Mouse (Mus musculus): ENCODE data around the gene 9330182O14Rik. TPM values are rescaled to one million over a fixed set of nuclear protein-coding genes. Genes with fewer than 3 reads are reported as not detected.

9330182O14Rik gene
- polyA plus RNA-seq, 1 experiment from 2014 or later: not detected

GRCm38 (mm10) chr15:40130880-40131478 lies 3.2 kb upstream of the 9330182O14Rik start:
- Histone ChIP-seq H3K9ac (ENCODE audit: low read depth, low read length) (no peak overlapping the region), H3K4me2 (peak overlapping the region; percentile 21; the same call in 1 of the 2 replicates), H3K4me3 (ENCODE audit: low read depth, low read length) (no peak overlapping the region), H3K4me1 (ENCODE audit: control insufficient read depth, insufficient read depth, low read length) (0 out of 2 replicates have a peak, but pooled peaks cover 7% of the 10 kb centered on the region), H3K36me3 (ENCODE audit: control insufficient read depth, insufficient read depth, low read length) (no peaks in the 10 kb centered on the region), H3K9me3 (replicated peaks; ENCODE audit: control insufficient read depth, low read length) (no peaks in the 10 kb centered on the region), H3K27me3 (ENCODE audit: control insufficient read depth, insufficient read depth, low read length) (no peaks in the 10 kb centered on the region), H3K27ac (ENCODE audit: low read depth, low read length) (no peak overlapping the region)
- 17% methylated on average over 15 of the region's 15 CpGs for WGBS (ENCODE audit: insufficient replicate concordance)
- no peak for ATAC-seq (replicated peaks; ENCODE audit: insufficient number of reproducible peaks, low FRiP score, low TSS enrichment)

GRCm38 (mm10) chr15:40132408-40132807 lies 1.8 kb upstream of the 9330182O14Rik start:
- no peak overlapping the region for H3K4me3 ChIP-seq (ENCODE audit: low read depth, low read length)
- no peaks in the 10 kb centered on the region for H3K9me3 ChIP-seq (replicated peaks; ENCODE audit: control insufficient read depth, low read length)
- H3K4me2 ChIP-seq: no peak overlapping the region
- ATAC-seq (replicated peaks; ENCODE audit: insufficient number of reproducible peaks, low FRiP score, low TSS enrichment): no peak
- no peaks in the 10 kb centered on the region for H3K36me3 ChIP-seq (ENCODE audit: control insufficient read depth, insufficient read depth, low read length)
- 0 out of 2 replicates have a peak, but pooled peaks cover 7% of the 10 kb centered on the region for H3K4me1 ChIP-seq (ENCODE audit: control insufficient read depth, insufficient read depth, low read length)
- H3K27ac ChIP-seq (ENCODE audit: low read depth, low read length): no peak overlapping the region
- H3K27me3 ChIP-seq (ENCODE audit: control insufficient read depth, insufficient read depth, low read length): no peaks in the 10 kb centered on the region
- H3K9ac ChIP-seq (ENCODE audit: low read depth, low read length): no peak overlapping the region
- WGBS (ENCODE audit: insufficient replicate concordance): 68% methylated on average over 4 of the region's 4 CpGs

- no peaks in the 10 kb centered on the region for H3K4me1 ChIP-seq (ENCODE audit: control insufficient read depth, insufficient read depth, low read length)
- WGBS (ENCODE audit: insufficient replicate concordance): 49% methylated on average over 7 of the region's 7 CpGs
- ATAC-seq (replicated peaks; ENCODE audit: insufficient number of reproducible peaks, low FRiP score, low TSS enrichment): no peak
Measured at GRCm38 (mm10) chr15:40144221-40144620, 10.1 kb downstream of the 9330182O14Rik start.

GRCm38 (mm10) chr15:40157683-40158082 lies 23.5 kb downstream of the 9330182O14Rik start:
- 76% methylated on average over 6 of the region's 6 CpGs for WGBS (ENCODE audit: insufficient replicate concordance)
- no peaks in the 10 kb centered on the region for H3K4me1 ChIP-seq (ENCODE audit: control insufficient read depth, insufficient read depth, low read length)
- no peak overlapping the region for H3K4me2 ChIP-seq
- no peaks in the 10 kb centered on the region for H3K9me3 ChIP-seq (replicated peaks; ENCODE audit: control insufficient read depth, low read length)
- no peaks in the 10 kb centered on the region for H3K27me3 ChIP-seq (ENCODE audit: control insufficient read depth, insufficient read depth, low read length)
- H3K27ac ChIP-seq (ENCODE audit: low read depth, low read length): no peak overlapping the region
- no peaks in the 10 kb centered on the region for H3K36me3 ChIP-seq (ENCODE audit: control insufficient read depth, insufficient read depth, low read length)
- ATAC-seq (replicated peaks; ENCODE audit: insufficient number of reproducible peaks, low FRiP score, low TSS enrichment): no peak
- no peak overlapping the region for H3K9ac ChIP-seq (ENCODE audit: low read depth, low read length)
- H3K4me3 ChIP-seq (ENCODE audit: low read depth, low read length): no peak overlapping the region

More at GRCm38 (mm10) chr15:40144221-40144620, 10.1 kb downstream of the 9330182O14Rik start:
- no peaks in the 10 kb centered on the region for H3K36me3 ChIP-seq (ENCODE audit: control insufficient read depth, insufficient read depth, low read length)
- no peak overlapping the region for H3K4me2 ChIP-seq
- H3K27ac ChIP-seq (ENCODE audit: low read depth, low read length): no peak overlapping the region
- H3K27me3 ChIP-seq (ENCODE audit: control insufficient read depth, insufficient read depth, low read length): no peaks in the 10 kb centered on the region
- H3K4me3 ChIP-seq (ENCODE audit: low read depth, low read length): no peak overlapping the region
- no peaks in the 10 kb centered on the region for H3K9me3 ChIP-seq (replicated peaks; ENCODE audit: control insufficient read depth, low read length)
- H3K9ac ChIP-seq (ENCODE audit: low read depth, low read length): no peak overlapping the region

- Histone ChIP-seq H3K4me1 (ENCODE audit: control insufficient read depth, insufficient read depth, low read length) (peaks cover 6% of the 10 kb centered on the region; the same call in 1 of the 2 replicates), H3K4me2 (peak overlapping the region; percentile 4; the same call in 1 of the 2 replicates), H3K27me3 (ENCODE audit: control insufficient read depth, insufficient read depth, low read length) (no peaks in the 10 kb centered on the region), H3K9ac (ENCODE audit: low read depth, low read length) (no peak overlapping the region), H3K4me3 (ENCODE audit: low read depth, low read length) (no peak overlapping the region), H3K27ac (ENCODE audit: low read depth, low read length) (no peak overlapping the region), H3K9me3 (replicated peaks; ENCODE audit: control insufficient read depth, low read length) (no peaks in the 10 kb centered on the region), H3K36me3 (ENCODE audit: control insufficient read depth, insufficient read depth, low read length) (no peaks in the 10 kb centered on the region)
- WGBS (ENCODE audit: insufficient replicate concordance): 40% methylated on average over 9 of the region's 9 CpGs
- no peak for ATAC-seq (replicated peaks; ENCODE audit: insufficient number of reproducible peaks, low FRiP score, low TSS enrichment)
Measured at GRCm38 (mm10) chr15:40166560-40167275, 32.6 kb downstream of the 9330182O14Rik start.

GRCm38 (mm10) chr15:40167276-40168139 lies 33.3 kb downstream of the 9330182O14Rik start:
- no peaks in the 10 kb centered on the region for H3K9me3 ChIP-seq (replicated peaks; ENCODE audit: control insufficient read depth, low read length)
- H3K4me1 ChIP-seq (ENCODE audit: control insufficient read depth, insufficient read depth, low read length): peaks cover 6% of the 10 kb centered on the region; the same call in 1 of the 2 replicates
- H3K36me3 ChIP-seq (ENCODE audit: control insufficient read depth, insufficient read depth, low read length): no peaks in the 10 kb centered on the region
- H3K4me3 ChIP-seq (ENCODE audit: low read depth, low read length): 0 out of 2 replicates have a peak overlapping the region, but pooled peaks have one; percentile 9
- peak overlapping the region; percentile 49 for H3K4me2 ChIP-seq
- H3K27ac ChIP-seq (ENCODE audit: low read depth, low read length): peak overlapping the region; percentile 42; the same call in 1 of the 2 replicates
- 64% methylated on average over 26 of the region's 26 CpGs for WGBS (ENCODE audit: insufficient replicate concordance)
- no peak for ATAC-seq (replicated peaks; ENCODE audit: insufficient number of reproducible peaks, low FRiP score, low TSS enrichment)
- no peaks in the 10 kb centered on the region for H3K27me3 ChIP-seq (ENCODE audit: control insufficient read depth, insufficient read depth, low read length)
- H3K9ac ChIP-seq (ENCODE audit: low read depth, low read length): 0 out of 2 replicates have a peak overlapping the region, but pooled peaks have one; percentile 18

GRCm38 (mm10) chr15:40168140-40168688 lies 34.0 kb downstream of the 9330182O14Rik start:
- peak overlapping the region; percentile 49 for H3K4me2 ChIP-seq
- H3K9me3 ChIP-seq (replicated peaks; ENCODE audit: control insufficient read depth, low read length): no peaks in the 10 kb centered on the region
- H3K36me3 ChIP-seq (ENCODE audit: control insufficient read depth, insufficient read depth, low read length): no peaks in the 10 kb centered on the region
- no peaks in the 10 kb centered on the region for H3K27me3 ChIP-seq (ENCODE audit: control insufficient read depth, insufficient read depth, low read length)
- 0 out of 2 replicates have a peak overlapping the region, but pooled peaks have one; percentile 9 for H3K4me3 ChIP-seq (ENCODE audit: low read depth, low read length)
- H3K9ac ChIP-seq (ENCODE audit: low read depth, low read length): 0 out of 2 replicates have a peak overlapping the region, but pooled peaks have one; percentile 18
- 0 out of 2 replicates have a peak, but pooled peaks have one; percentile 26 for ATAC-seq (replicated peaks; ENCODE audit: insufficient number of reproducible peaks, low FRiP score, low TSS enrichment)
- WGBS (ENCODE audit: insufficient replicate concordance): 52% methylated on average over 10 of the region's 10 CpGs
- H3K27ac ChIP-seq (ENCODE audit: low read depth, low read length): peak overlapping the region; percentile 42; the same call in 1 of the 2 replicates
- peaks cover 6% of the 10 kb centered on the region; the same call in 1 of the 2 replicates for H3K4me1 ChIP-seq (ENCODE audit: control insufficient read depth, insufficient read depth, low read length)

GRCm38 (mm10) chr15:40169061-40169460 lies 34.9 kb downstream of the 9330182O14Rik start:
- Histone ChIP-seq H3K9ac (ENCODE audit: low read depth, low read length) (no peak overlapping the region), H3K4me1 (ENCODE audit: control insufficient read depth, insufficient read depth, low read length) (peaks cover 6% of the 10 kb centered on the region; the same call in 1 of the 2 replicates), H3K27ac (ENCODE audit: low read depth, low read length) (no peak overlapping the region), H3K9me3 (replicated peaks; ENCODE audit: control insufficient read depth, low read length) (no peaks in the 10 kb centered on the region), H3K4me2 (no peak overlapping the region), H3K27me3 (ENCODE audit: control insufficient read depth, insufficient read depth, low read length) (no peaks in the 10 kb centered on the region), H3K36me3 (ENCODE audit: control insufficient read depth, insufficient read depth, low read length) (no peaks in the 10 kb centered on the region), H3K4me3 (ENCODE audit: low read depth, low read length) (no peak overlapping the region)
- ATAC-seq (replicated peaks; ENCODE audit: insufficient number of reproducible peaks, low FRiP score, low TSS enrichment): no peak
- 86% methylated on average over 5 of the region's 5 CpGs for WGBS (ENCODE audit: insufficient replicate concordance)

Measured in heart, embryonic 11.5 days (tissue).